Mouse (Mus musculus) cerebral cortex, adult 2 months (tissue): Measurements from ENCODE around the gene Lhx2.

Source experiments
- WGBS: fragments of 180-500 bp; shearing (Covaris S2); methylation state at CpG from one replicate; pipeline ENCODE4 v1.1.7; 2018; 5-methylcytosine and 5-hydroxymethylcytosine counted together

The Lhx2 gene

GRCm38 (mm10) chr2:38412599-38413177, 73.6 kb downstream of the Lhx2 start:
- WGBS: 61% methylated on average over 11 of the region's 11 CpGs

- 51% methylated on average over 4 of the region's 4 CpGs for WGBS
These were observed 78.9 kb downstream of the Lhx2 start for GRCm38 (mm10) chr2:38417970-38418369.
